Mouse (Mus musculus) left cerebral cortex, postnatal 25 days (tissue): ENCODE data around the gene Ube2g1. TPM values are rescaled to one million over a fixed set of nuclear protein-coding genes. Genes with fewer than 3 reads are reported as not detected.
"Not testable (repeated sequence)": the region's sequence is repeated elsewhere in the genome, so short reads cannot be mapped to it uniquely, and the experiment has no call there.

Source experiments
- DNase-seq, 2 experiments: peaks; one replicate each; pipeline ENCODE4 v3.0.0; 2022; ENCODE audit warnings: low spot score in 2 of 2, mixed read lengths in 1 of 2
- intact Hi-C: fragments of 180-260 bp; cut with DNase I; formaldehyde crosslinking; loops from one replicate; pipeline ENCODE4 v1.15.1; 2025
- total RNA-seq, 2 experiments: library from RNA; stranded (reverse); gene quantifications; 2 replicates each; pipeline ENCODE4 v1.2.3; 2021

Ube2g1 gene
- total RNA-seq, 2 experiments from 2014 or later: 54.5 to 55.3 TPM

- DNase-seq: no peak
- intact Hi-C loops: no loop called here
These were observed 73.6 kb downstream of the Ube2g1 start for GRCm38 (mm10) chr11:72680726-72681125.

- no peak for DNase-seq
- intact Hi-C loops: no loop called here
These were observed 76.3 kb downstream of the Ube2g1 start for GRCm38 (mm10) chr11:72683402-72683801.

DNA sequence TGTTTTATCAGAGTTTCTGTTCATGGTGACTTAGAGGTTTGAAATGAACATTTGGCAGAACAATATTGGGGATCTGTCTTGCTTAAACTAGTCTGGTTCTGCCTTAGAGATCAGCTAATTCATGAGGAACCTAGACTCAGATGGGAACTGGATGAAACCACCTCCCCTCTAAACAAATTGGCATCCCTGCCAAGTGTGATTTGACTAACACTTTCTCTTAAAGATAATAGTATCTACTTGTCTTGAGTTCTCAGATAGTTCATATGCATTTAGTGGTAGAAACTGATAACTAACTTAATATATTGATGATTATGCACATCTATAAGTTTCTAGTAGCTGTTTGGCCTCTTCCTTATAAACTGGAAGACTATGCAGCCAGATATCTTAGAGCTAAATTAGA is 79.6 kb downstream of the Ube2g1 start:
- intact Hi-C loops: no loop called here
- no peak for DNase-seq

DNA sequence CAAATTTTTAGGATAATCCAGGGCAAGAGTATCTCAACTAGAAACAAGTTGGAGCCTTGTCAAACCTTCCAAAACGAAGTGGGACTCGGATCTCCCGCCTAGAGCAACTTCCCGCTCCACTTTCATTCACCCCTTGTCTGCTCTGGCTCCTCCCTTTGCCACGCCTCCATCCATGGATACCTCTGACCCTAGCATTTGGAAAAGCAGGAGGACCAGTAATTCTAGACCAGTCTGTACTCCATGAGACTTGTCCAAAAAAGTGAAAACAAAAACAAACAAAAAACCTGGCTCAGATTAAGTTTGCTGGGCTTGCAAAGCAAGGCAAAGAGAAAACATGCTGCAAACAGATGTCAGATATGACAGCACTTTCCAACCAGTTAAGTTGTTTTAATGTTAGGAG is 81.2 kb downstream of the Ube2g1 start:
- DNase-seq: no peak
- intact Hi-C loops: no loop called here

DNA sequence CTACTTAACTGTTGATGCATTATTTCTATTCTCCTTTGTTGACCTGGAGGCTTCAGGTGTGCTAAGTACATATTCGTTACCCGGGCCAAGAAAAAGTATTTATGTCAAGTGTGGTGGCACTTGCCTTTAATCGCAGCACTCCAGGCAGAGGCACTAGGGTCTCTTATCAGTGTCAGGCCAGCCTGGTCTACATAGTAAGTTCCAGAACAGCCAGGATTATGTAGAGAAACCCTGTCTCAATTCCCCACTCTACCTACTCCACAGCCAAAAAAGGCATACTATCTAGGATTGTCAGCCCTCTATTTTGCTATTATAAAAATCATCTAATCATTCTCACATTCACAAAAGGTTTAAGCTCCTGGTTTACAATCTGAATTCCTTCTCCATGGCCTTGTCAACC is 82.0 kb downstream of the Ube2g1 start:
- DNase-seq: no peak
- intact Hi-C loops: no loop called here

GRCm38 (mm10) chr11:72689551-72690510 is 82.7 kb downstream of the Ube2g1 start, which contains the start of gene Ankfy1:
Ankfy1 (plus strand) TSS chr11:72690006.
- intact Hi-C loops: loop anchor here (5.0 kb wide), 1 partner anchor 83 kb away; the partner anchor contains the start of gene Ube2g1
- DNase-seq: peak; percentile 95 to 97

DNA sequence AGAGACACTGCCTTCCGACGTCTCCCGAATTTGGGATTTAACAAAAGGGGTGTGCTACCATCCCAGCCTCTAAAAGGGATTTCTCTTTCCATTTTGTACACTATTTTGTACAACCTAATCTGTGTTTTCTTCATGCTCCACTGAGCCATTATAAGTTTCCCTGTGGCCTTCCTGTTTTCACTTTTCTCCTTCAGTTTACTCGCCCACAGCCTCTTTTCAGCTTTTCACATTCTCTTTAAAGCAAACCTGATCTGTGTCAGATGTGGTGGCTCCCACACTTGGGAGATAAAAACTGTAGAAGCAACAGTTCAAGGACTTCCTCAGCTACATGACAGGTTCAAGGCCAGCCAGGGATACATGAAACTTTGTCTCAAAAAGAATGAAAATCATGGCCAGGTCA is 85.3 kb downstream of the Ube2g1 start:
- DNase-seq: no peak
- intact Hi-C loops: loop anchor here (5.0 kb wide), 1 partner anchor 85 kb away; the partner anchor contains the start of gene Ube2g1

DNA sequence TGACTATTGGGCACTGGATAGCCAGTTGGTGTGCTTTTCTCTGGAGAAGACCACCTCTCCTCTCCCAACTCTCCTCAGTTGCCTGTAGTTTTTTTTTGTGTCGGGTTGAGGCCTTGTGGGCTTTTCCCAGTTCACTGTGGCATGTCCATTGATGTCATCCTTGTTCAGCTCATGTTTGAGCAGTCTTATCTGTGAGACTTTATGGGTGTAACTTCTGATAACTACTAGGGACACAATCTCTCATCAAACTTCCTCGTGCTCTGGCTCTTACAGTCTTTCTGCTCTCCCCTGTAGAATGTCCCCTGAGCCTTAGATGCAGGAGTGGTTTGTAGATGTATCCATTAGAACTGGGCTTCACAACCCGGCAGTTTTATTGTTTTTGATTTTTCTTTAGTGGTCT is 87.9 kb downstream of the Ube2g1 start:
- no peak for DNase-seq
- intact Hi-C loops: no loop called here

DNA sequence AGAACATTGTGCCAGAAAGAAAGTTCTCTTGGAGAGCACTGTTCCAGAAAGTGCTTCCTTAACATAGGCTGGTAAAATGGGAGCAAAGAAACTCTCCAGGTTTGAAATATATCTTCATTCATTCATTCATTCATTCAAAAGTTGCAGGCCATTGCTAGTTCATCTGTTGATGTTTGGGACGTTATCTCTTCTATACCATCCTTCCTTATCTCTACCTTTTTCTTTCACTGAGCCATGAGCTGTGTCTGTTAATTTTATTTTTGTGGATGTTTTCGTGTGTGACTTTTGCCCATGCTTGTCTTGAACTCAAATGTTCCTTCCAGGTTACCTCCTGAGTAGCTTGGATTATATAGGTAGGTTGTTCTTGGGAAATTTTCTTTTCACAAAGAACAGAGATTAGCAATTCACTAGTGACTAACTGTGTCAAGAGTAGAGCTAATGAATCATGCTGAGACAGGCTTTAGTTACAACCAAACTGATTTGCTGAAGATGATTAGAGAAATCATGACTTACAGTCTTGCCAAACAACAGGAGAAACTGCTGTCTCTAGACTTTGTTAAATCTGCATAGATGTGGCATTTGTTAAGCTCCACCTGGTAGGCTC is 89.4 kb downstream of the Ube2g1 start:
- no peak for DNase-seq
- intact Hi-C loops: no loop called here

GRCm38 (mm10) chr11:72697323-72697722 is 90.2 kb downstream of the Ube2g1 start:
- intact Hi-C loops: no loop called here
- DNase-seq: no peak

- DNase-seq, intact Hi-C loops: not testable (repeated sequence)
These were observed 98.0 kb downstream of the Ube2g1 start for GRCm38 (mm10) chr11:72705111-72705510.

- DNase-seq: peak; percentile 63 to 86
- intact Hi-C loops: no loop called here
These were observed 105.6 kb downstream of the Ube2g1 start for GRCm38 (mm10) chr11:72712721-72713120.

DNA sequence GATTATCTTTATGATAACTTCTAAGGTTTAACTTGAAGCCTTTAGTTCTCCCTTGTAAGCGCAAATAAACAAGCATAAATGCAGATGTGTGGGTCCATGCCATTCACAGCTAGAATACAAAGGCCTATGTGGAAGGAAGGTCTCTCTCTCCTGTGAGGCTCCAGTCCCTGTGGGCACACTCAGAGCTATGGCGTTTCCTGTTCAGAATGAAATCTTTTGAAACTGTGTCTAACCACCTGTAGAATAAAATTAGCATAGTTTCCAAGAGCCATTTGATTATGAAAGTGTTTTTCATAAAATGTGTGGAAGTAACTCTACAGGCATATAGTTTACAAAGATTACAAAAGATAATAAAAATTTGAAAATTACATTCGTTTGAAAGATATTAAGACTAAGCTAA is 111.1 kb downstream of the Ube2g1 start:
- intact Hi-C loops: no loop called here
- DNase-seq: no peak

DNA sequence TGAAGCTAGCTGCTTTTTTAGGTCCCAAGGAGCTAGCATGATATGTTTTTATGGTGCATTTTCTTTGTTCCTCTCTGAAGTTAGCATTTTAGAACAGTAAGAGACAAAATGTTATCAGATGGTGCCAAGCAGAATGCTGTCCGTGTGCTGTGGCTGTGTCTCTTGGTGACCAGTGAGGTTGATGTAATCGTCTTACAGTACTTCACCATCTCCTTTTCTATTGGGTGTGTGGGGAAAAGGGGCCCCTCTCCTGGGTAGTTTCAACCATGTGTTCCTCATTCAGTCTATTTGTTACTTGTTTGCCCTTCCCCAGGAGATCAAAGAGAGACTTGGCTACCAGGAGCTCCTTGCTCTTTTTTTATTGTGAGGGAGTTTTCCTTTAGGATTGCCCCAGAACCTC is 116.1 kb downstream of the Ube2g1 start:
- no peak for DNase-seq
- intact Hi-C loops: no loop called here

DNA sequence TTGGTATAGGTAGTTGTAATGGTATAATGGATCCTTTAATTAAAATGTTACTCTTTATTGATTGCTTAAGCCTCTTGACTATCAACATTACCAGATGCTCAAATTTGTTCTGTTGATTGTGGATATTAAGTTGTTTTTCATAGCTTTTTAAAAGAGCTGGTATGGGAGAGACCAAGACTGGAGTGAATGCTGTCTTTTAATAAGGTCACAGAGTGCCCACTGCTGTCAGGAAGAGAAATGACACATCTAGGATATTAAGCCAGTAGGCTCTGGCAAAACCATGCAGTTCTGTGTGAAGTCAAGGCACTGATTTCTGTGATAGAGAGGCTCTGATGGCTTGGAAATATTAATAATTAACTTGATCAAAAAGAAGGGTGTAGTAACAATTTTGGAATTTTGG is 116.8 kb downstream of the Ube2g1 start:
- intact Hi-C loops: loop anchor here (2.0 kb wide), 1 partner anchor 153 kb away; no protein-coding TSS in a partner anchor
- DNase-seq: no peak

GRCm38 (mm10) chr11:72726023-72726422 is 118.9 kb downstream of the Ube2g1 start:
- peak in 1 of 2 experiments; percentile 19 for DNase-seq
- intact Hi-C loops: no loop called here

- intact Hi-C loops: no loop called here
- no peak for DNase-seq
These were observed 126.7 kb downstream of the Ube2g1 start for GRCm38 (mm10) chr11:72733736-72734135.

DNA sequence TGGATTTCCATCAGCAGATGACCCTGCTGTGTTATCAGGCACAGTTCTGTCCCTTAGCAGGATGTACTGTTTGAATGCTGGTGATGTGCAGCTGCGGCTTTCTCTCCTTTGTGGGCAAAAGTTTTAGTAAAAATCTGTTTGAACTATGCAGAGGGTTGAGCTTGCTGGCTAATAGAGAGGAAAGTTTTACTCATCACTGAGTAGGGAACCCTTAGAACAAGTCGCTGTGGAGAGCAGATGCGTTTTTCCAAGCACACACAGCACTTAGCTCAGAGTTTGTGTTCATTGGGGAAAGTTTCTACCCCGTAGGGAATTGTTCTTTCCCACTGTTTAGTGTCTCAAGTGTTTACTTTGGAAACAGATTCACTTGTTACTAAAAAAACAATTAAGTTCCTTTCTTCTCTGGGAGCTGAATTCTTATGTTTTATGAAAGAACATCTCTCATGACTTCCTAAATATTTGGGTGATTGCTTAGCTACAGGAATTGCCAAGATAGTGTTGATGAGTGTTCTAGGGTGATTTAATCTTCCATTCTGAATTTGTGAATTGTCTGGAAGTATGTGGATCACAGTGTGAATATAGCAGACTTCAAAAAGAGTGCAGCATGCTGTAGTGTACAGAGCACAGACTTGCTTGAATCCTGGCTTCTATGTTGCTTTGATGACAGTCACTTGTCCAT is 127.9 kb downstream of the Ube2g1 start:
- no peak for DNase-seq
- intact Hi-C loops: loop anchor here (5.0 kb wide), 1 partner anchor 163 kb away; no protein-coding TSS in a partner anchor

GRCm38 (mm10) chr11:72735519-72735860 is 128.4 kb downstream of the Ube2g1 start:
- no peak for DNase-seq
- intact Hi-C loops: loop anchor here (5.0 kb wide), 1 partner anchor 163 kb away; no protein-coding TSS in a partner anchor
